ENCODE assay signal across 22 mouse cellular contexts in the genomic region with DNA sequence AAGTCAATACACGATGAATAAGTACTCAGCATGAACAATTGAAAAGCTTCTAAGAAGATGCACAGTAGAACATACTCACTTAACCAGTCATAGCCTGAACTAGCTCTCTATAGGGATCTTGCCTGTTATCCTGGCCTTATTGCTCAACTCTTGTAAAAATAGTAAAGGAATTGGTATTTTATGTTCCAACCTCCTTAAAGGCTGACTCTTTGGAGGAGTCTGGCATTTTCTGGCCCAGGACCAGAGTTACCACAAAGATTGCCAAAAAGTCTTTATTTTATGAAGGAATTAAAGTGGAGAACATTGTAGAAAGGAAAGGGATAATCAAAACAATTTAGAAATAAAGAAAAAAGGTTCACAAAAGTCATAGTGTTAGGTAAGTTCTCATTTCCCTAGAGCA. TPM values are rescaled to one million over a fixed set of nuclear protein-coding genes. Genes with fewer than 3 reads are reported as not detected.
DNase-seq lines count a peak whose midpoint lies in the region; ATAC-seq and TF ChIP-seq lines count a peak whose summit lies in the region.
"Had no signal": no experiment of that assay in that cellular context is flagged by ENCODE, and none has a peak within 500 bp of the region (broad histone marks: within the 10 kb centered on the region; RNA-seq: fewer than 3 reads in every experiment).

No protein-coding gene starts in this region.

- peaks cover 5% of the 10 kb centered on the region; the same call in 1 of the 2 replicates for H3K4me1 ChIP-seq in limb, embryonic 15.5 days
- no peaks in the 10 kb centered on the region for H3K4me1 ChIP-seq in limb, embryonic 10.5 days
- peaks cover 3% of the 10 kb centered on the region; the same call in 1 of the 2 replicates for H3K4me1 ChIP-seq in embryonic fibroblast, embryonic 13.5 days (ENCODE audit: control insufficient read depth, insufficient read depth, low read length)
- H3K4me1 ChIP-seq: embryonic facial prominence, embryonic 13.5 days; forebrain, embryonic 13.5 days; forebrain, embryonic 15.5 days had no signal

- no peak for TF ChIP-seq CTCF in embryonic fibroblast, embryonic 13.5 days (IDR thresholded peaks at IDR 0.05; ENCODE audit: borderline replicate concordance, insufficient read depth, low read length)

- no peak overlapping the region for H3K9ac ChIP-seq in limb, embryonic 15.5 days
- H3K9ac ChIP-seq: embryonic facial prominence, embryonic 13.5 days; embryonic facial prominence, embryonic 15.5 days; forebrain, embryonic 13.5 days; forebrain, embryonic 15.5 days; forebrain, postnatal 0 days had no signal

- no peaks in the 10 kb centered on the region for H3K36me3 ChIP-seq in limb, embryonic 15.5 days
- no peaks in the 10 kb centered on the region for H3K36me3 ChIP-seq in limb, embryonic 10.5 days
- H3K36me3 ChIP-seq: embryonic facial prominence, embryonic 13.5 days; embryonic facial prominence, embryonic 15.5 days; forebrain, embryonic 15.5 days had no signal

- 78% methylated on average over 1 of the region's 1 CpGs for WGBS in limb, embryonic 15.5 days
- 91% methylated on average over 1 of the region's 1 CpGs for WGBS in limb, embryonic 10.5 days

- no peak for DNase-seq in limb, embryonic 10.5 days (ENCODE audit: low spot score)
- DNase-seq in right cerebral cortex, postnatal 14 days: no peak
- DNase-seq in ovary, adult 18-20 months (ENCODE audit: low spot score): no peak
- DNase-seq: adrenal gland, adult 8-10 months; adrenal gland, postnatal 14 days; adrenal gland, postnatal 36 days; cerebellum, adult 11 months; cerebellum, adult 18-20 months; cerebellum, adult 8-10 months; cerebellum, adult 9-11 months; cerebellum, postnatal 14 days; cerebellum, postnatal 36 days; embryo, embryonic 11 days; forebrain, postnatal 0 days had no signal

- ATAC-seq in limb, embryonic 15.5 days (ENCODE audit: insufficient number of reproducible peaks, low FRiP score, low TSS enrichment, low read depth): no peak
- ATAC-seq: activated CD4-positive, CD25-positive, alpha-beta regulatory T cell, adult 4 months; forebrain, embryonic 13.5 days; forebrain, embryonic 15.5 days; Patski had no signal

- no peak overlapping the region for H3K4me3 ChIP-seq in limb, embryonic 15.5 days
- no peak overlapping the region for H3K4me3 ChIP-seq in limb, embryonic 10.5 days
- no peak overlapping the region for H3K4me3 ChIP-seq in embryonic fibroblast, embryonic 13.5 days (ENCODE audit: insufficient read depth, low read length)
- H3K4me3 ChIP-seq: embryonic facial prominence, embryonic 13.5 days; embryonic facial prominence, embryonic 15.5 days; forebrain, embryonic 13.5 days; forebrain, embryonic 15.5 days had no signal

- H3K4me2 ChIP-seq in limb, embryonic 15.5 days: no peak overlapping the region
- H3K4me2 ChIP-seq: embryonic facial prominence, embryonic 13.5 days; embryonic facial prominence, embryonic 15.5 days; forebrain, embryonic 13.5 days; forebrain, embryonic 15.5 days had no signal

- H3K27ac ChIP-seq in limb, embryonic 15.5 days: 0 out of 2 replicates have a peak overlapping the region, but pooled peaks have one; percentile 17
- H3K27ac ChIP-seq in limb, embryonic 10.5 days: no peak overlapping the region
- H3K27ac ChIP-seq in embryonic fibroblast, embryonic 13.5 days (ENCODE audit: insufficient read depth, low read length): peak overlapping the region; percentile 47; the same call in 1 of the 2 replicates
- H3K27ac ChIP-seq: embryonic facial prominence, embryonic 13.5 days; embryonic facial prominence, embryonic 15.5 days; forebrain, embryonic 13.5 days; forebrain, embryonic 15.5 days had no signal

- H3K9me3 ChIP-seq in limb, embryonic 15.5 days: no peaks in the 10 kb centered on the region
- H3K9me3 ChIP-seq in limb, embryonic 10.5 days (replicated peaks): no peaks in the 10 kb centered on the region
- H3K9me3 ChIP-seq: embryonic facial prominence, embryonic 13.5 days; embryonic facial prominence, embryonic 15.5 days; forebrain, embryonic 13.5 days; forebrain, embryonic 15.5 days had no signal

- H3K27me3 ChIP-seq in limb, embryonic 15.5 days: no peaks in the 10 kb centered on the region
- H3K27me3 ChIP-seq in limb, embryonic 10.5 days (ENCODE audit: low read depth, poor library complexity, severe bottlenecking): no peaks in the 10 kb centered on the region
- H3K27me3 ChIP-seq: embryonic facial prominence, embryonic 13.5 days; embryonic facial prominence, embryonic 15.5 days; forebrain, embryonic 13.5 days; forebrain, embryonic 15.5 days; Patski had no signal

- no peak for TF ChIP-seq POLR2A in embryonic fibroblast, embryonic 13.5 days (IDR thresholded peaks at IDR 0.05; ENCODE audit: low read depth, low read length)

RNA-seq across cellular contexts. Expression of gene Col5a2, which starts 21.2 kb away (rescaled TPM):
- 220 and 223 TPM in 2 replicates for polyA plus RNA-seq in limb, embryonic 15.5 days (2015; fragmentation: Nextera tagmentation; extraction: Ambion mirVana)
- polyA plus RNA-seq in limb, embryonic 10.5 days (2016; fragmentation: Nextera tagmentation; extraction: Ambion mirVana): 22.4 and 31.1 TPM in 2 replicates
- 998 and 1,092 TPM in 2 replicates for polyA plus RNA-seq in embryonic fibroblast, embryonic 13.5 days (2011; ENCODE audit: insufficient read length, low read depth, missing spikeins)
